Mouse (Mus musculus) macrophage (primary cell): ENCODE data around the gene Dgki. TPM values are rescaled to one million over a fixed set of nuclear protein-coding genes. Genes with fewer than 3 reads are reported as not detected.

Experiments
- H3K27ac ChIP-seq: fragments of 350-480 bp; formaldehyde crosslinking; 2 replicates; pipeline ENCODE4 v1.9.0; 2021
- H3K36me3 ChIP-seq: fragments of 350-480 bp; formaldehyde crosslinking; 2 replicates; pipeline ENCODE4 v1.9.0; 2021; ENCODE audit errors: inconsistent target
- H3K4me3 ChIP-seq: fragments of 350-480 bp; formaldehyde crosslinking; 2 replicates; pipeline ENCODE4 v1.9.0; 2021; ENCODE audit errors: inconsistent target
- H3K79me2 ChIP-seq: fragments of 350-480 bp; formaldehyde crosslinking; 2 replicates; pipeline ENCODE4 v1.9.0; 2021; ENCODE audit errors: inconsistent target
- WGBS: methylation state at CpG from one replicate; pipeline ENCODE4 v1.1.7; 2026; ENCODE audit warnings: inconsistent platforms; ENCODE audit not compliant: missing documents; 5-methylcytosine and 5-hydroxymethylcytosine counted together
- polyA plus RNA-seq: library from polyadenylated mRNA; stranded (reverse); fragments of 250-400 nt; gene quantifications from 3 replicates; pipeline ENCODE4 v1.2.4, GENCODE M21; 2018; ENCODE audit warnings: inconsistent platforms

Gene Dgki
- polyA plus RNA-seq, 1 experiment from 2014 or later: 0.07 TPM

- H3K4me3 ChIP-seq: no peak overlapping the region
- H3K79me2 ChIP-seq: no peaks in the 10 kb centered on the region
- H3K36me3 ChIP-seq: no peaks in the 10 kb centered on the region
- 90% methylated on average over 1 of the region's 1 CpGs for WGBS
- no peak overlapping the region for H3K27ac ChIP-seq
Observed at GRCm38 (mm10) chr6:36838747-36839146, 461.2 kb downstream of the Dgki start.

GRCm38 (mm10) chr6:36835351-36835750 lies 464.6 kb downstream of the Dgki start:
- 72% methylated on average over 3 of the region's 3 CpGs for WGBS
- Histone ChIP-seq H3K27ac (no peak overlapping the region), H3K4me3 (no peak overlapping the region), H3K36me3 (no peaks in the 10 kb centered on the region), H3K79me2 (no peaks in the 10 kb centered on the region)

- WGBS: 82% methylated on average over 4 of the region's 4 CpGs
- Histone ChIP-seq H3K4me3 (no peak overlapping the region), H3K27ac (no peak overlapping the region), H3K36me3 (no peaks in the 10 kb centered on the region), H3K79me2 (no peaks in the 10 kb centered on the region)
Observed at GRCm38 (mm10) chr6:36834695-36835265, 465.2 kb downstream of the Dgki start.

- WGBS: 91% methylated on average over 3 of the region's 4 CpGs
- H3K27ac ChIP-seq: no peak overlapping the region
- no peak overlapping the region for H3K4me3 ChIP-seq
- H3K79me2 ChIP-seq: no peaks in the 10 kb centered on the region
- H3K36me3 ChIP-seq: no peaks in the 10 kb centered on the region
Observed at GRCm38 (mm10) chr6:36832681-36833080, 467.3 kb downstream of the Dgki start.

GRCm38 (mm10) chr6:36832207-36832606 lies 467.8 kb downstream of the Dgki start:
- 88% methylated on average over 2 of the region's 2 CpGs for WGBS

GRCm38 (mm10) chr6:36830371-36830925 lies 469.5 kb downstream of the Dgki start:
- Histone ChIP-seq H3K36me3 (no peaks in the 10 kb centered on the region), H3K79me2 (no peaks in the 10 kb centered on the region), H3K27ac (no peak overlapping the region), H3K4me3 (no peak overlapping the region)
- WGBS: 83% methylated on average over 9 of the region's 9 CpGs

More at GRCm38 (mm10) chr6:36832207-36832606, 467.8 kb downstream of the Dgki start:
- no peak overlapping the region for H3K27ac ChIP-seq
- no peaks in the 10 kb centered on the region for H3K79me2 ChIP-seq
- no peak overlapping the region for H3K4me3 ChIP-seq
- no peaks in the 10 kb centered on the region for H3K36me3 ChIP-seq

GRCm38 (mm10) chr6:36819784-36820050 lies 480.3 kb downstream of the Dgki start:
- Histone ChIP-seq H3K79me2 (no peaks in the 10 kb centered on the region), H3K4me3 (no peak overlapping the region), H3K27ac (no peak overlapping the region), H3K36me3 (no peaks in the 10 kb centered on the region)

- WGBS: 66% methylated on average over 8 of the region's 8 CpGs
- Histone ChIP-seq H3K27ac (no peak overlapping the region), H3K36me3 (no peaks in the 10 kb centered on the region), H3K79me2 (no peaks in the 10 kb centered on the region), H3K4me3 (no peak overlapping the region)
Observed at GRCm38 (mm10) chr6:36819019-36819783, 480.8 kb downstream of the Dgki start.

- WGBS: 87% methylated on average over 4 of the region's 4 CpGs
- Histone ChIP-seq H3K79me2 (no peaks in the 10 kb centered on the region), H3K36me3 (no peaks in the 10 kb centered on the region), H3K27ac (no peak overlapping the region), H3K4me3 (no peak overlapping the region)
Observed at GRCm38 (mm10) chr6:36818281-36819018, 481.5 kb downstream of the Dgki start.

GRCm38 (mm10) chr6:36816666-36817065 lies 483.3 kb downstream of the Dgki start:
- no peaks in the 10 kb centered on the region for H3K79me2 ChIP-seq
- H3K4me3 ChIP-seq: no peak overlapping the region
- no peak overlapping the region for H3K27ac ChIP-seq
- H3K36me3 ChIP-seq: no peaks in the 10 kb centered on the region
- 89% methylated on average over 3 of the region's 3 CpGs for WGBS

- Histone ChIP-seq H3K27ac (no peak overlapping the region), H3K36me3 (no peaks in the 10 kb centered on the region), H3K79me2 (no peaks in the 10 kb centered on the region), H3K4me3 (no peak overlapping the region)
- 74% methylated on average over 2 of the region's 2 CpGs for WGBS
Observed at GRCm38 (mm10) chr6:36815992-36816391, 484.0 kb downstream of the Dgki start.

- 72% methylated on average over 7 of the region's 7 CpGs for WGBS
- Histone ChIP-seq H3K27ac (no peak overlapping the region), H3K36me3 (no peaks in the 10 kb centered on the region), H3K4me3 (no peak overlapping the region), H3K79me2 (no peaks in the 10 kb centered on the region)
Observed at GRCm38 (mm10) chr6:36812666-36813515, 487.1 kb downstream of the Dgki start.

- 28% methylated on average over 5 of the region's 5 CpGs for WGBS
- no peak overlapping the region for H3K4me3 ChIP-seq
- H3K27ac ChIP-seq: no peak overlapping the region
- H3K79me2 ChIP-seq: no peaks in the 10 kb centered on the region
- no peaks in the 10 kb centered on the region for H3K36me3 ChIP-seq
Observed at GRCm38 (mm10) chr6:36810448-36810847, 489.5 kb downstream of the Dgki start.

GRCm38 (mm10) chr6:36809747-36810285 lies 490.2 kb downstream of the Dgki start, which contains the start of gene Ptn:
Gene Ptn, minus strand, starts transcription at chr6:36810220.
- H3K36me3 ChIP-seq: no peaks in the 10 kb centered on the region
- H3K27ac ChIP-seq: no peak within 1 kb of the TSS
- H3K4me3 ChIP-seq: no peak within 1 kb of the TSS
- H3K79me2 ChIP-seq: no peaks in the 10 kb centered on the region
- WGBS: 8% methylated on average over 15 of the region's 15 CpGs
